ENCODE assay signal across 10 mouse cellular contexts in the genomic region with DNA sequence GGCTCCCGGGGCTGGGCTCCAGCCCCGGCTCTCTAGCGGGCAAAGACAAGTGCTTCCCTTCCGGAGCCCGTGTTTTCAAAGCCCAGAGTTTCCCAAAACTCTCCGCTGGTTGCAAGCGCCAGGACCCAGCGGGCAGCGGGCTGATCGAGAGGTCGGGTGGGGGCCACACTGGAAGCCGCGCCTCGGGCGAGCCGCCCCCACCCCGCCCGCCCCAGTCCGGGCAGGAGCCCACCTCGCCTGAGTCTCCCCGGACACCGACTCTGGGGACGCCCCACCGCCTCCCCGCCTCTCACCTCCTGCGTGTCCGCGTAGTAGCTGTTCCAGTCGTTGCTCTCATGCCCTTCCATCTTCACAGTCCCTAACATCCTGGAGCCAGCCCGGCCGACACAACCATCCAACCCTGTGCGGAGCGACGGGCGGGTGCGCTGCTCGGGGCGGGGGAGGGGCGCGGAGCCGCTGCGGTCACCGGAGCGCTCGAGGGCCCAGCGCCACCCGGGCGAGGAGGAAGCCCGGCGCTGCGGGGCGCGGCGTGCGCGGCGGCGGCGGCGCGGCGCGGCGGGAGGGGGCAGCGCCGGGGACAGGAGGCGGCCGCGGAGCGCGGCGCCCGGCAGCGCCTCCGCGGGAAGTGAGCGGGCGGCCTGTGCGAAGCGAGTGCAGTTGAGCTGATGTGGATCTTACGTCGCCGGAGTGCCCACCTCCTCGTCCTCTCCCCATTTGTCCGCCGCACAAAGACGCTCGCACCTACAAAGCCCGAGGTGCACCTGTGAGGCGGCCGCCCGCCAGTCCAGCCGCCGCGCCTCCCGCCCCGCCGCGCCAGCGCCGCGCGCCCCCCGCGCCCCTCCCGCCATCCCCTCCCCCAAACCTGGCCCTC. TPM values are rescaled to one million over a fixed set of nuclear protein-coding genes. Genes with fewer than 3 reads are reported as not detected.
A peak's percentile ranks its signal among the peaks of the same experiment; 100 is the strongest.
DNase-seq lines count a peak whose midpoint lies in the region; ATAC-seq and TF ChIP-seq lines count a peak whose summit lies in the region.
"Had no signal": no experiment of that assay in that cellular context is flagged by ENCODE, and none has a peak within 500 bp of the region (broad histone marks: within the 10 kb centered on the region; RNA-seq: fewer than 3 reads in every experiment).

No protein-coding gene starts in this region.

- H3K4me3 ChIP-seq in gastrocnemius, adult 2 months: peak overlapping the region; percentile 69
- H3K4me3 ChIP-seq in heart, embryonic 16.5 days (ENCODE audit: low read length): peak overlapping the region; percentile 63
- peak overlapping the region; percentile 63 for H3K4me3 ChIP-seq in liver, embryonic 11.5 days (ENCODE audit: low read depth, low read length)

- H3K36me3 ChIP-seq in heart, embryonic 16.5 days (ENCODE audit: control insufficient read depth, insufficient read depth): no peaks in the 10 kb centered on the region
- no peaks in the 10 kb centered on the region for H3K36me3 ChIP-seq in liver, embryonic 11.5 days (ENCODE audit: control insufficient read depth, insufficient read depth, low read length)

- no peak for TF ChIP-seq CTCF in gastrocnemius, adult 2 months (IDR thresholded peaks at IDR 0.05)

- peaks cover 82% of the 10 kb centered on the region for H3K27me3 ChIP-seq in heart, embryonic 16.5 days (ENCODE audit: control insufficient read depth, insufficient read depth, low read length)
- peaks cover 99% of the 10 kb centered on the region for H3K27me3 ChIP-seq in liver, embryonic 11.5 days (replicated peaks; ENCODE audit: control insufficient read depth, insufficient read depth, low read length)

- H3K27ac ChIP-seq in gastrocnemius, adult 2 months: no peak overlapping the region
- no peak overlapping the region for H3K27ac ChIP-seq in heart, embryonic 16.5 days (ENCODE audit: low read length)
- H3K27ac ChIP-seq in liver, embryonic 11.5 days (ENCODE audit: low read depth, low read length): peak overlapping the region; percentile 74

- under 1% methylated on average over 98 of the region's 106 CpGs for WGBS in heart, embryonic 16.5 days
- WGBS in liver, embryonic 11.5 days: 1% methylated on average over 97 of the region's 106 CpGs

- peak; percentile 34 for DNase-seq in gastrocnemius, adult 2 months
- no peak for DNase-seq in gastrocnemius, postnatal 25 days
- peak; percentile 33 for DNase-seq in adrenal gland, postnatal 25 days
- DNase-seq in liver, embryonic 11.5 days (ENCODE audit: low spot score): peak; percentile 67
- DNase-seq in neural tube, embryonic 10.5 days (ENCODE audit: extremely low spot score, low spot score): peak; percentile 73
- DNase-seq in spleen, postnatal 10 days (ENCODE audit: low spot score in 2 of 2): no peak

- peak overlapping the region; percentile 28; the same call in 1 of the 2 replicates for H3K9ac ChIP-seq in heart, embryonic 16.5 days (ENCODE audit: low read length)
- H3K9ac ChIP-seq in liver, embryonic 11.5 days (ENCODE audit: low read depth, low read length): peak overlapping the region; percentile 49

- no peaks in the 10 kb centered on the region for H3K9me3 ChIP-seq in heart, embryonic 16.5 days (replicated peaks; ENCODE audit: control insufficient read depth, low read length)
- no peaks in the 10 kb centered on the region for H3K9me3 ChIP-seq in liver, embryonic 11.5 days (ENCODE audit: control insufficient read depth, low read length)

- peaks cover 16% of the 10 kb centered on the region for H3K4me1 ChIP-seq in heart, embryonic 16.5 days (ENCODE audit: control insufficient read depth, insufficient read depth, low read length)
- H3K4me1 ChIP-seq in liver, embryonic 11.5 days (replicated peaks; ENCODE audit: control insufficient read depth, insufficient read depth, low read length): peaks cover 12% of the 10 kb centered on the region

- ATAC-seq in heart, embryonic 16.5 days (replicated peaks; ENCODE audit: extremely low read depth, insufficient read depth, low FRiP score): peak; percentile 29
- peak; percentile 57 for ATAC-seq in liver, embryonic 11.5 days (replicated peaks; ENCODE audit: low FRiP score)
- no peak for ATAC-seq in frontal cortex, adult (ENCODE audit: low TSS enrichment)

- peak overlapping the region; percentile 97 for H3K4me2 ChIP-seq in heart, embryonic 16.5 days (ENCODE audit: low read depth, low read length)
- H3K4me2 ChIP-seq in liver, embryonic 11.5 days: peak overlapping the region; percentile 87

- intact Hi-C loops in gastrocnemius, adult 2 months (cut with DNase I): loop anchor here (5.0 kb wide), 1 partner anchor 263 kb away; no protein-coding TSS in a partner anchor

RNA-seq across cellular contexts. Expression of a gene that starts 1.1 kb away (rescaled TPM):
- not detected for total RNA-seq in gastrocnemius, adult 2 months (2021)
- not detected for total RNA-seq in gastrocnemius, postnatal 25 days (2021)
- not detected in 2 replicates for total RNA-seq in adrenal gland, postnatal 25 days (2021)
- polyA plus RNA-seq in heart, embryonic 16.5 days (2015; fragmentation: Nextera tagmentation; extraction: Ambion mirVana): 0.18 and 0.74 TPM in 2 replicates
- polyA plus RNA-seq in liver, embryonic 11.5 days (2014; fragmentation: Nextera tagmentation; extraction: Ambion mirVana): 3.4 and 3.5 TPM in 2 replicates
- total RNA-seq: heart, postnatal 10 days; MEL had no signal

RNA-seq across cellular contexts. Expression of a gene that starts 18.3 kb away (rescaled TPM):
- total RNA-seq in gastrocnemius, adult 2 months (2021): not detected
- total RNA-seq in gastrocnemius, postnatal 25 days (2021): not detected
- total RNA-seq in adrenal gland, postnatal 25 days (2021): not detected in 2 replicates
- polyA plus RNA-seq in heart, embryonic 16.5 days (2015; fragmentation: Nextera tagmentation; extraction: Ambion mirVana): 0.09 and 0.57 TPM in 2 replicates
- 0.38 and 0.47 TPM in 2 replicates for polyA plus RNA-seq in liver, embryonic 11.5 days (2014; fragmentation: Nextera tagmentation; extraction: Ambion mirVana)
- total RNA-seq: heart, postnatal 10 days; MEL had no signal

Comparison
In these comparisons a context has a peak if more than half of its experiments do, and no peak if none do; other contexts are left out.
1. DNase-seq: peak in gastrocnemius, adult 2 months (single experiment), adrenal gland, postnatal 25 days (single experiment), liver, embryonic 11.5 days (single experiment) and neural tube, embryonic 10.5 days (single experiment); none in gastrocnemius, postnatal 25 days (single experiment) and spleen, postnatal 10 days (0 of 2).
2. Peak in every context shown above with its lines, with median percentiles within 50 percentile points of each other: H3K4me3 ChIP-seq.